Mouse (Mus musculus) MEL-GATA-1-ER (cell line): Measurements from ENCODE around the gene Mrpl24.

Experiments
- DNase-seq: peaks from one replicate; pipeline ENCODE4 v3.0.0-alpha.2; 2012; ENCODE audit warnings: low read depth; ENCODE audit errors: extremely low read depth

Gene Mrpl24

GRCm38 (mm10) chr3:87947056-87947810, 27.9 kb downstream of the Mrpl24 start:
- DNase-seq = no peak

GRCm38 (mm10) chr3:87947811-87948199, 28.5 kb downstream of the Mrpl24 start:
- DNase-seq = no peak

GRCm38 (mm10) chr3:87948378-87949265, 29.3 kb downstream of the Mrpl24 start, which contains the start of gene Crabp2:
Gene Crabp2 (plus strand): TSS chr3:87948666.
- no peak for DNase-seq

- no peak for DNase-seq
Observed at GRCm38 (mm10) chr3:87949266-87949954, 30.1 kb downstream of the Mrpl24 start.

- no peak for DNase-seq
Observed at GRCm38 (mm10) chr3:87949955-87950515, 30.7 kb downstream of the Mrpl24 start.

GRCm38 (mm10) chr3:87951946-87952345, 32.6 kb downstream of the Mrpl24 start:
- DNase-seq = no peak

GRCm38 (mm10) chr3:87952440-87952839, 33.1 kb downstream of the Mrpl24 start:
- no peak for DNase-seq

- DNase-seq = no peak
Observed at GRCm38 (mm10) chr3:87958056-87958455, 38.8 kb downstream of the Mrpl24 start.

DNA sequence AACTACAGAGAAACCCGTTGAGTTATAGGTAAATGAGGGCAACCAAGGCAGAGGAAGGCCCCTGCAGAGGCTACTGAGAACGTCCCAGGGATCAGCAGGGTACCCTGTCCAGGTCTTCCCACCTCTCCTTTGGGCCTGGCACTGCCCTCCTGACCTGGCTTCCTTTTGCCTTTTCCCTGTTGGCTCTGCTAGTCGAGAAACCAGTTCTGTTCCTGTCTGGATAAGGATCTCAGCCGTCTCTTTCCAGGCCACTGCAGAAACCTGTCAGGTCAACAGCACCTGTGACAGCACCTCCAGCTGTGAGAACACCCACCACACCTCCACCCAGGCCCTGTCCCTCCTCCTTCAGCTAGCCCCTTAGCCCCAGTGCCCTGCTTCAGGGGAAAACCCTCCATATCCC, 39.2 kb downstream of the Mrpl24 start:
- DNase-seq = no peak

- DNase-seq = no peak
Observed at GRCm38 (mm10) chr3:87958967-87959366, 39.7 kb downstream of the Mrpl24 start.

DNA sequence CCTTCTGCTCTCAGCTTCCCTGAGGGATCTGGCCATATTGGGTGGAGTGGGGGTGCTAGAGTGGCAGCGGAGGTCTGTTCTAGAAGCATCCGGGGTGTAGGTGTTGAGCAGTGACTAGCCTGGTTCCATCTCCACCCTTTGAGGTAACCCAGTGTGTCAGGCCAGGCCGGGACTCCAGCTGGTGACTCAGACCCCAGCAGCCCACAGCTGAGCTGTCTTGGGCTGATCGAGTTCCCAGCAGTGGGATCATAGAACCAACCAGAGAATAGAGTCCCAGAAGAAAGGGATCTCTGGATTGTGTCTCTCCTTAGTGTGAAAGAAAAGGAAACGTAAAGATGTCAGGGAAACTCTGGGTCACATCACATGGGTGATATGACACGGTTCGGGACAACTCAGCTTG, 40.1 kb downstream of the Mrpl24 start:
- no peak for DNase-seq

- DNase-seq = peak; percentile 17
Observed at GRCm38 (mm10) chr3:87960191-87960585, 40.9 kb downstream of the Mrpl24 start.

DNA sequence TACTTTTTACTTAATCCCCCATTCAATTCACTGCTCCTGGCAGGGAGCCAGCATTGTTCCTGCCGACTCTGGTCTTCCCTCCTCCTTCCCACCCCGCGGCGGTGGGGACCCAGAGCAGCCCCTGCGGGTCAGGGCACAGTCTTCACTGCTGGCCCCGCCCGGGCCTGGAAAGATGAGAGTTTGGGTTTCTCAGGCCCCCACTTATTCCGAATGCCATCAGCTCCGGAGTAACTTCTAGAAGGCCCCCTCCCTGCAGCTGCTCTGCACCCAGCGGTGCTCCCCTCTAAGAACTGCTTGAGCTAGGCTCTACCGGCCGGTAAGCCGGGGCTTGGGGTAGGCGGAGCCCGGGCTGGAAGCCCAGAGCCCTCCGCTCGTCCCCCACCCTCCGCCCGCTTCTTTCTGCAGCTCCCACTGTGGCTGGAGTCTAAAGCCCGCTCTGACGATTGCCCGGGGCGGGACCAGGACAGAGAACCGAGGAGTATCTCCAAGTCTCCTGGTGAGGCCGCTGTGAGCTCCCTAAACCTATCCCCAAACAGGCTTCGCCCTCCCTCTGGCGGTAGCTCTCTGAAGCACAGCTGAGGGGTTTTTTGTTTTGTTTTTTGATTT, 41.4 kb downstream of the Mrpl24 start:
- peak; percentile 92 for DNase-seq

DNA sequence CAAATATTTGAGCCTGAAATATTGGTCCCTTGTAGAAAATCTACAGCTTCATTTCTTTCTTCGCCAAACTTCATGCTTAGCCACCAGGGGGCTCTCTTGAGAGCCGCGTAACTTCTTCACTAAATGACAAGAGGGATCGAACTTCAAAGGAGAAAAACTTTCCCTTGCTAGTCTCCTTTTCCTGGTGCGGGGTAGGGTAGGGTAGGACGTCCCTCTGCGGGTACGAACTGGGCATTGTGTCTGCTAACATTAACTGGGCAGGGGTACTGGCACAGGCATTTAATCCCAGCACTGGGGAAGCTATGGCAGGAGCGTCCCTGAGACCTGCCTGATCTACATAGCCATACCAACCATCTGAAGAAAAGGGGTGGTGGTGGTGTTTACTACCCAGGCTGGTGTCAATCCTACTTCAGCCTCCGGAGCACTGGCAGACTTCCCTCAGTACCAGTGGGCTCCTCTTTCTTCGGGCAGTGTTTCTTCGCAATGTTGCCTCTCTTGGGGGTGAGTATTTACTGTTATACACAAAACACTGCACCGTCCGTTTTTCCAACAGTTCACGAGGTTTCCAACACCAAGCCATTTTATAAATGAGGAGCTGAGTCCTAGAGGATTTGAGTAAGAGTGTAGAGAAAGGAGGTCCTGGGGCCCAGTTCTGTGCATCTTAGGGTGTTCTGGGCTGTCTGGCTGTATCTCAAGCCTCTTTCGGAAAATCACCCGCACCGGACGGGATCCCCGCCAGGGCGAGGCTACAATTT, 51.1 kb downstream of the Mrpl24 start:
- peak; percentile 57 for DNase-seq

GRCm38 (mm10) chr3:87970939-87971488, 51.7 kb downstream of the Mrpl24 start, which contains the start of gene Nes:
Gene Nes (plus strand): TSS chr3:87971078.
- DNase-seq = no peak

DNA sequence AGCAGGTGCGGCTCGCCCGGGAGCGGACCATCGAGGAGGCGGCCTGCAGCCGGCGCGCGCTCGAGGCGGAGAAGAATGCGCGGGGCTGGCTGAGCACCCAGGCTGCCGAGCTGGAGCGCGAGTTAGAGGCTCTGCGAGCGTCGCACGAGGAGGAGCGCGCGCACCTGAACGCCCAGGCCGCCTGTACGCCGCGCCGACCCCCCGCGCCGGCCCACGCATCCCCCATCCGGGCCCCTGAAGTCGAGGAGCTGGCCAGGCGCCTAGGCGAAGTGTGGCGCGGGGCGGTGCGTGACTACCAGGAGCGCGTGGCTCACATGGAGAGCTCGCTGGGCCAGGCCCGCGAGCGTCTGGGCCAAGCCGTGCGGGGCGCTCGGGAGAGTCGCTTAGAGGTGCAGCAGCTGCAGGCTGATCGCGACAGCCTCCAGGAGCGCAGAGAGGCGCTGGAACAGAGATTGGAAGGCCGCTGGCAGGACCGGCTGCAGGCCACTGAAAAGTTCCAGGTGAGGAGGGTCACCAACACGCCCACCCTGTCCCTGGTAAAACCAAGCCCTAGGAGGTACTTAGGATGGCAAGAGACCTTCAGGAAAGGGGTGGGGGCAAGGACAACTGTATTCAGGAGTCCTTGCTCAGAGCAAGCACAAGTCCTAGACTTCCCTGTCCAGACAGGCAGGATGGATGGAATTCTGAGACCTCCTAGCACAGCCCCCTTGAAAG, 52.3 kb downstream of the Mrpl24 start:
- no peak for DNase-seq

DNA sequence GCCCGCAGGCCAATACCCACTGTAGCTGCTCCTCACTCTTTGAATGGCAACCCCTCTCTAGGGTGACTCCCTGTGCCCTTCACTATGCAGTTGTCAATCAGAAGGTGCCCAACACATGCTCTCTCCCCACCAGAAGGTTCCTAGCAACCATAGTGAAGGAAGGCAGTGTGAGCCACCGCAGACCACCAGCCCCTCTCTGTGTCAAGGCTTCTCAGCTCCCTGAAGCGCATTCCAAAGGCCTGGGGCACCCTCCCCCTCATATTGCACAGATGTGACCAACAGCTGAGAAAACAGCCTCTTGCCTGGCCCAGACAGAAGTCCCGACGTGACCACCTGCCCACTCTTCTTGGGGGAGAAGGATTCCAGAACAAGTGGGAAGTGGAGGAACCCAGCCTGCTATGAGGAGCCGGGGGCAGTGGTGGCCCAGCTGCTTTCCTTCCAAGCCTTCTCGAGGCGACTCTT, 52.9 kb downstream of the Mrpl24 start:
- no peak for DNase-seq

DNA sequence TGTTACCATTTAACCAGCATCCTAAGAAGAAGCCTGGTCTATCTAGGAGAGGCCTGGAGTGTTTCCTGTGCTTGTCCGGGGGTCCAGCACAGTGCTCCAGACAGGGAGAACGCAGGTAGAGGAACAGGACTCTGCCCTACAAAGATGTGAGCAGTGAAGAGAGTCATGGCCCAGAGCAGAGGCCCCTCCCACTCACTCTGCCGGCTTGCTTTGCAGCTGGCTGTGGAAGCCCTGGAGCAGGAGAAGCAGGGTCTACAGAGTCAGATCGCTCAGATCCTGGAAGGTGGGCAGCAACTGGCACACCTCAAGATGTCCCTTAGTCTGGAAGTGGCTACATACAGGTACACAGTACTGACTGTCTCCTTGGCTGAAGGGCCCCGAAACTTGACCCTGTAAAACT, 53.5 kb downstream of the Mrpl24 start:
- DNase-seq = no peak
